Mouse (Mus musculus) MEL (cell line): ENCODE measurements around the gene Ednrb. TPM values are rescaled to one million over a fixed set of nuclear protein-coding genes. Genes with fewer than 3 reads are reported as not detected.

ENCODE experiments used
- DNase-seq: peaks from one replicate; pipeline ENCODE4 v3.0.0; 2011; ENCODE audit warnings: low read depth, low spot score
- H3K27ac ChIP-seq: 2 replicates; pipeline ENCODE4 v1.5.1; 2012; ENCODE audit warnings: low read depth, mild to moderate bottlenecking, control low read depth, low read length, moderate library complexity; ENCODE audit not compliant: control insufficient read depth
- H3K27me3 ChIP-seq, 2 experiments: fragments of 150-350 bp in 1 of 2; sonication (generic) in 1 of 2; 2 replicates each; pipeline ENCODE4 v1.6.1; 2012; ENCODE audit warnings: low read length in 2 of 2, mild to moderate bottlenecking in 2 of 2, improper control_type of control experiment in 1 of 2, moderate library complexity in 1 of 2; ENCODE audit not compliant: insufficient read depth in 2 of 2, control insufficient read depth in 1 of 2
- H3K36me3 ChIP-seq, 2 experiments: 2 replicates each; pipeline ENCODE4 v1.6.1; 2012 to 2014; ENCODE audit warnings: low read length in 2 of 2, improper control_type of control experiment in 1 of 2, inconsistent platforms in 1 of 2, mild to moderate bottlenecking in 1 of 2; ENCODE audit not compliant: insufficient read depth in 2 of 2, control insufficient read depth in 1 of 2
- H3K4me1 ChIP-seq, 2 experiments: fragments of 150-350 bp in 1 of 2; sonication (generic) in 1 of 2; 2 replicates each; pipeline ENCODE4 v1.6.1; 2012; ENCODE audit warnings: low read length in 2 of 2, improper control_type of control experiment in 1 of 2, mild to moderate bottlenecking in 1 of 2; ENCODE audit not compliant: insufficient read depth in 2 of 2, control insufficient read depth in 1 of 2
- H3K4me3 ChIP-seq, 2 experiments: fragments of 150-350 bp in 1 of 2; sonication (generic) in 1 of 2; 2 replicates each; pipeline ENCODE4 v1.5.1; 2012; ENCODE audit warnings: low read depth in 2 of 2, low read length in 2 of 2, mild to moderate bottlenecking in 2 of 2, moderate library complexity in 2 of 2, control low read depth in 1 of 2, improper control_type of control experiment in 1 of 2; ENCODE audit not compliant: control insufficient read depth in 1 of 2, insufficient read depth in 1 of 2
- H3K79me2 ChIP-seq: 2 replicates; pipeline ENCODE4 v1.6.1; 2012; ENCODE audit warnings: mild to moderate bottlenecking, low read length, moderate library complexity; ENCODE audit not compliant: control insufficient read depth, poor library complexity, insufficient read depth
- H3K9ac ChIP-seq: 2 replicates; pipeline ENCODE4 v1.6.1; 2012; ENCODE audit warnings: low read depth, mild to moderate bottlenecking, control low read depth, low read length, moderate library complexity; ENCODE audit not compliant: control insufficient read depth, poor library complexity, severe bottlenecking
- H3K9me3 ChIP-seq: fragments of 150-350 bp; sonication (generic); replicated peaks from 2 replicates; pipeline ENCODE4 v1.6.1; 2012; ENCODE audit warnings: mild to moderate bottlenecking, low read length, improper control_type of control experiment, moderate library complexity; ENCODE audit not compliant: insufficient read depth
- BHLHE40 ChIP-seq: IDR thresholded peaks from 2 replicates; pipeline ENCODE4 v1.6.1; 2012; ENCODE audit warnings: low read depth, mild to moderate bottlenecking, inconsistent platforms, low read length, improper control_type of control experiment, borderline replicate concordance
- CHD2 ChIP-seq: IDR thresholded peaks from 2 replicates; pipeline ENCODE4 v1.6.1; 2011; ENCODE audit warnings: low read length, improper control_type of control experiment
- CTCF ChIP-seq, 3 experiments: IDR thresholded peaks in 2 of 3; conservative IDR thresholded peaks in 1 of 3; 2 replicates each; pipeline ENCODE4 v1.5.1; 2011 to 2012; ENCODE audit warnings: low read length in 3 of 3, low read depth in 2 of 3, mild to moderate bottlenecking in 2 of 3, improper control_type of control experiment in 1 of 3, inconsistent platforms in 1 of 3, mixed read lengths in 1 of 3, moderate library complexity in 1 of 3; ENCODE audit not compliant: control insufficient read depth in 1 of 3, insufficient read depth in 1 of 3, poor library complexity in 1 of 3, severe bottlenecking in 1 of 3
- E2F4 ChIP-seq: IDR thresholded peaks from 2 replicates; pipeline ENCODE4 v1.6.1; 2011; ENCODE audit warnings: low read depth, low read length, improper control_type of control experiment, borderline replicate concordance
- EP300 ChIP-seq, 2 experiments: IDR thresholded peaks; 2 replicates each; pipeline ENCODE4 v1.6.1; 2011; ENCODE audit warnings: improper control_type of control experiment in 2 of 2, low read length in 2 of 2, low read depth in 1 of 2, mild to moderate bottlenecking in 1 of 2
- ETS1 ChIP-seq: IDR thresholded peaks from 2 replicates; pipeline ENCODE4 v1.6.1; 2012; ENCODE audit warnings: low read depth, mild to moderate bottlenecking, inconsistent platforms, low read length, improper control_type of control experiment, moderate library complexity
- GATA1 ChIP-seq: IDR thresholded peaks from 2 replicates; pipeline ENCODE4 v1.6.1; 2011; ENCODE audit warnings: low read depth, low read length, improper control_type of control experiment
- HCFC1 ChIP-seq: IDR thresholded peaks from 2 replicates; pipeline ENCODE4 v1.6.1; 2012; ENCODE audit warnings: low read depth, mild to moderate bottlenecking, inconsistent platforms, low read length, improper control_type of control experiment, moderate library complexity
- JUND ChIP-seq: IDR thresholded peaks from 2 replicates; pipeline ENCODE4 v1.6.1; 2011; ENCODE audit warnings: low read depth, mild to moderate bottlenecking, improper control_type of control experiment, low read length
- KAT2A ChIP-seq: conservative IDR thresholded peaks from 2 replicates; pipeline ENCODE4 v1.6.1; 2012; ENCODE audit warnings: low read depth, low read length, improper control_type of control experiment, inconsistent platforms
- MAX ChIP-seq: IDR thresholded peaks from 2 replicates; pipeline ENCODE4 v1.6.1; 2011; ENCODE audit warnings: low read length, improper control_type of control experiment
- MAZ ChIP-seq: IDR thresholded peaks from 2 replicates; pipeline ENCODE4 v1.6.1; 2012; ENCODE audit warnings: low read depth, mild to moderate bottlenecking, inconsistent platforms, low read length, improper control_type of control experiment
- MEF2A ChIP-seq: IDR thresholded peaks from 2 replicates; pipeline ENCODE4 v1.6.1; 2014; ENCODE audit warnings: low read depth, mild to moderate bottlenecking, inconsistent platforms, low read length, improper control_type of control experiment; ENCODE audit not compliant: poor library complexity, insufficient replicate concordance, severe bottlenecking; ENCODE audit errors: extremely low read depth
- MYB ChIP-seq: IDR thresholded peaks from 2 replicates; pipeline ENCODE4 v1.6.1; 2011; ENCODE audit warnings: mild to moderate bottlenecking, low read depth, low read length, improper control_type of control experiment
- MYC ChIP-seq: IDR thresholded peaks from 2 replicates; pipeline ENCODE4 v1.6.1; 2011; ENCODE audit warnings: low read depth, mild to moderate bottlenecking, low read length, improper control_type of control experiment, moderate library complexity
- NELFE ChIP-seq: IDR thresholded peaks from 2 replicates; pipeline ENCODE4 v1.6.1; 2011; ENCODE audit warnings: low read depth, low read length, improper control_type of control experiment
- NRF1 ChIP-seq: IDR thresholded peaks from 2 replicates; pipeline ENCODE4 v1.6.1; 2014; ENCODE audit warnings: low read depth, mild to moderate bottlenecking, inconsistent platforms, low read length, improper control_type of control experiment, moderate library complexity; ENCODE audit not compliant: poor library complexity, insufficient read depth, severe bottlenecking
- POLR2AphosphoS2 ChIP-seq: IDR thresholded peaks from 2 replicates; pipeline ENCODE4 v1.6.1; 2011; ENCODE audit warnings: low read length, improper control_type of control experiment
- POLR2AphosphoS5 ChIP-seq: IDR thresholded peaks from 2 replicates; pipeline ENCODE4 v1.6.1; 2012; ENCODE audit warnings: low read depth, borderline replicate concordance, mild to moderate bottlenecking, inconsistent platforms, low read length, moderate library complexity, mixed read lengths
- RAD21 ChIP-seq: IDR thresholded peaks from 2 replicates; pipeline ENCODE4 v1.6.1; 2011; ENCODE audit warnings: mild to moderate bottlenecking, low read depth, low read length, improper control_type of control experiment
- RCOR1 ChIP-seq: IDR thresholded peaks from 2 replicates; pipeline ENCODE4 v1.6.1; 2012; ENCODE audit warnings: low read depth, mild to moderate bottlenecking, inconsistent platforms, low read length, improper control_type of control experiment
- SMC3 ChIP-seq: IDR thresholded peaks from 2 replicates; pipeline ENCODE4 v1.6.1; 2011; ENCODE audit warnings: low read depth, low read length, improper control_type of control experiment
- TAL1 ChIP-seq: IDR thresholded peaks from 2 replicates; pipeline ENCODE4 v1.6.1; 2012; ENCODE audit warnings: mild to moderate bottlenecking, inconsistent platforms, low read length, moderate library complexity, mixed read lengths
- TBP ChIP-seq: IDR thresholded peaks from 2 replicates; pipeline ENCODE4 v1.8.0; 2011; ENCODE audit warnings: low read depth, low read length, improper control_type of control experiment
- UBTF ChIP-seq: IDR thresholded peaks from 2 replicates; pipeline ENCODE4 v1.6.1; 2012; ENCODE audit warnings: low read depth, mild to moderate bottlenecking, inconsistent platforms, low read length, improper control_type of control experiment, moderate library complexity, borderline replicate concordance; ENCODE audit not compliant: insufficient read depth
- USF2 ChIP-seq, 2 experiments: IDR thresholded peaks; 2 replicates each; pipeline ENCODE4 v1.6.1; 2011 to 2012; ENCODE audit warnings: improper control_type of control experiment in 2 of 2, low read length in 2 of 2, borderline replicate concordance in 1 of 2, inconsistent platforms in 1 of 2, low read depth in 1 of 2, mild to moderate bottlenecking in 1 of 2; ENCODE audit not compliant: insufficient read depth in 1 of 2
- ZC3H11A ChIP-seq: IDR thresholded peaks from 2 replicates; pipeline ENCODE4 v1.6.1; 2012; ENCODE audit warnings: low read depth, mild to moderate bottlenecking, inconsistent platforms, low read length, improper control_type of control experiment
- ZKSCAN1 ChIP-seq: IDR thresholded peaks from 2 replicates; pipeline ENCODE4 v1.6.1; 2012; ENCODE audit warnings: low read depth, mild to moderate bottlenecking, inconsistent platforms, low read length, improper control_type of control experiment, moderate library complexity
- ZNF384 ChIP-seq: IDR thresholded peaks from 2 replicates; pipeline ENCODE4 v1.6.1; 2012; ENCODE audit warnings: low read depth, mild to moderate bottlenecking, inconsistent platforms, low read length, improper control_type of control experiment
- polyA plus RNA-seq, 2 experiments: library from polyadenylated mRNA; stranded (reverse) in 1 of 2; unstranded in 1 of 2; fragments of >175 nt in 1 of 2; fragments of >200 nt in 1 of 2; gene quantifications; 2 replicates each; pipeline versions ENCODE4 v1.2.1 to v1.2.4; 2012; ENCODE audit warnings: low replicate concordance in 2 of 2, low read depth in 1 of 2; ENCODE audit not compliant: insufficient read length in 2 of 2, insufficient read depth in 1 of 2, missing spikeins in 1 of 2
- total RNA-seq: library from RNA; depleted of rRNA; stranded (reverse); fragments of 300-350 nt; gene quantifications from 2 replicates; pipeline ENCODE4 v1.2.3, GENCODE M21; 2012

Ednrb gene
- total and polyA plus RNA-seq, 3 experiments: not detected

DNA sequence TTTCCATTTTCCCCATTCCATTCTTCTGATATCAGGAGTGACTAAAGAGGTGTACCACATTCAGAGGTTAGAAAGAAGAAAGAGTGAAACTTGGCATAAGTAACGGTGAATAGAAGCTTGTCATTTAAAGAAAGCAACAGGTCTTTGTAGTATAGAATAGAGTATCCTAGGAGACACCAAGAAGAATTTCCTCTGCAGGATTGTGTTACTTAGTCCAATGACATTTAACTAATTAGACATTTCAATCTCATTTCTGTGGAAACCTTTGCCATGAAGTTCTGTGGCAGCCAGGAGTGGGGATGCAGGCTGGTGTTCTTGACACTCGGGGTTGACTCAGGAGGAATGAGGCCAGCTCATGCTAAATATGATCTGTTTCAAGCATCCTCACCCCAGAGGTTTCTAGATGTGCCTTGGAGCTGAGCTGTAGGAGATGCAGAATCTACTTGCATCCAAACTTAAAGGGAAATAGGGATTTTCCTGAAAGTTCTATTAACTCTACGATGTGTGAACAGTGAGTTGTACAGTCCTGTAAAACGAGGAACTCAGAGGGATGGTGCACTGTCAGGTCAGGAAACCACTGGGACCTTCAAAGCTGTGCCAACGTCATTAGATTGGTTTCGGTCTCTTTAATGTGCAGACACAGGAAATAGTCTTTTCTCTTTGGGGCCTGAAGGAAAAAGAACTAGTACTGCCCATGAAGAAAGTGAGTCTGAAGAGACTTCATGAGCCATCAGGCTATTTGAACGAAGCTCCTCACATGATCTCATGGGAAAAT, 6.1 kb upstream of the Ednrb start:
- Histone ChIP-seq H3K9ac (no peak overlapping the region), H3K4me3 (no peak overlapping the region), H3K27me3 (no peaks in the 10 kb centered on the region), H3K9me3 (no peaks in the 10 kb centered on the region), H3K36me3 (no peaks in the 10 kb centered on the region), H3K79me2 (no peaks in the 10 kb centered on the region)
- no peak for DNase-seq
- TF ChIP-seq JUND: no peak
- no peak for TF ChIP-seq MEF2A
- no peak for TF ChIP-seq TAL1
- TF ChIP-seq HCFC1: no peak
- no peak for TF ChIP-seq MAX
- no peak for TF ChIP-seq POLR2AphosphoS5
- TF ChIP-seq ZKSCAN1: no peak
- TF ChIP-seq NRF1: no peak
- TF ChIP-seq POLR2AphosphoS2: no peak
- TF ChIP-seq BHLHE40: no peak
- no peak for TF ChIP-seq KAT2A
- no peak for TF ChIP-seq E2F4
- TF ChIP-seq CHD2: no peak
- TF ChIP-seq ETS1: no peak
- TF ChIP-seq ZC3H11A: no peak
- TF ChIP-seq, all 39 proteins: peak for 0
- H3K4me1 ChIP-seq: no peaks in the 10 kb centered on the region
- no peak overlapping the region for H3K27ac ChIP-seq

DNA sequence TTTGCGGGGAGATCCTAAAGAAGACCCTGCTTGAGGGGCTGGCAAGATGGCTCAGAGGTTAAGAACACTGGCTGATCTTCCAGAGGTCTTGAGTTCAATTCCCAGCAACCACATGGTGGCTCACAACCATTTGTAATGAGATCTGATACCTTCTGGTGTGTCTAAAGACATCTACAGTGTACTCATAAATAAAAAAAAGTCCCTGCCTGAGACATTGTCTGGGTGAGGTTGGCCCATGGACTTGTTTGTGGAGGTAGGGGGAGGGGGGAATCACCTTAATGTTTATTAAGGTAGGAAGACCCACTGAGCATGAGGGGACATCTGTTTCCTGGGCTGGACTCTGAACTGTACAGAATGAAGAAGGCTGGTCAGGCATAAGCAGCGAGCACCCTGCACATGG, 1.5 kb upstream of the Ednrb start:
- H3K4me3 ChIP-seq: no peak overlapping the region
- H3K79me2 ChIP-seq: no peaks in the 10 kb centered on the region
- H3K4me1 ChIP-seq: no peaks in the 10 kb centered on the region
- H3K27me3 ChIP-seq: no peaks in the 10 kb centered on the region
- TF ChIP-seq USF2 (IDR thresholded peaks at IDR 0.05; ENCODE audit: borderline replicate concordance in 1 of 2, insufficient read depth in 1 of 2, low read depth in 1 of 2, low read length in 2 of 2) (no peak), MAZ (no peak), MYB (no peak), ZNF384 (no peak), MYC (no peak), RCOR1 (no peak), E2F4 (no peak), UBTF (no peak), HCFC1 (no peak), BHLHE40 (no peak), ZKSCAN1 (no peak), TAL1 (no peak), NELFE (no peak), GATA1 (no peak), KAT2A (no peak), TBP (no peak), SMC3 (no peak), RAD21 (no peak), CTCF (IDR thresholded peaks at IDR 0.05 in 2 of 3, conservative IDR thresholded peaks at IDR 0.05 in 1 of 3; ENCODE audit: control insufficient read depth in 1 of 3, insufficient read depth in 1 of 3, low read depth in 2 of 3, low read length in 3 of 3, poor library complexity in 1 of 3, severe bottlenecking in 1 of 3) (no peak), EP300 (IDR thresholded peaks at IDR 0.05; ENCODE audit: low read depth in 1 of 2, low read length in 2 of 2) (no peak)
- no peak overlapping the region for H3K9ac ChIP-seq
- no peak overlapping the region for H3K27ac ChIP-seq
- H3K36me3 ChIP-seq: no peaks in the 10 kb centered on the region
- no peaks in the 10 kb centered on the region for H3K9me3 ChIP-seq
- no peak for DNase-seq
